Mouse (Mus musculus) stomach, embryonic 14.5 days (tissue): ENCODE results near the gene Actl11. TPM values are rescaled to one million over a fixed set of nuclear protein-coding genes. Genes with fewer than 3 reads are reported as not detected.
A peak's percentile ranks its signal among the peaks of the same experiment; 100 is the strongest.

Source experiments
- ATAC-seq: fragments of 200-750 bp; cut with Nextera tagmentation; 2 replicates; pipeline ENCODE4 v1.8.0; 2017; ENCODE audit warnings: low read depth, moderate TSS enrichment; ENCODE audit not compliant: insufficient number of reproducible peaks, insufficient read depth, low FRiP score
- H3K27ac ChIP-seq: fragments of 300-500 bp; sonication (generic); 2 replicates; pipeline ENCODE4 v1.5.1; 2014; ENCODE audit warnings: mild to moderate bottlenecking, low read length, moderate library complexity, mixed read lengths
- H3K27me3 ChIP-seq: fragments of 300-500 bp; sonication (generic); 2 replicates; pipeline ENCODE4 v1.6.1; 2014; ENCODE audit warnings: low read length, control low read depth, mixed read lengths; ENCODE audit not compliant: control insufficient read depth, insufficient read depth
- H3K36me3 ChIP-seq: fragments of 300-500 bp; sonication (generic); 2 replicates; pipeline ENCODE4 v1.6.1; 2014; ENCODE audit warnings: mild to moderate bottlenecking, control low read depth, low read length, moderate library complexity, mixed read lengths; ENCODE audit not compliant: control insufficient read depth, insufficient read depth
- H3K4me1 ChIP-seq: fragments of 300-500 bp; sonication (generic); 2 replicates; pipeline ENCODE4 v1.6.1; 2014; ENCODE audit warnings: low read length, control low read depth, mixed read lengths; ENCODE audit not compliant: control insufficient read depth, insufficient read depth
- H3K4me2 ChIP-seq: fragments of 300-500 bp; sonication (generic); replicated peaks from 2 replicates; pipeline ENCODE4 v1.6.1; 2014; ENCODE audit warnings: low read depth, low read length, control low read depth
- H3K4me3 ChIP-seq: fragments of 300-500 bp; sonication (generic); 2 replicates; pipeline ENCODE4 v1.5.1; 2014; ENCODE audit warnings: low read depth, low read length, control low read depth
- H3K9ac ChIP-seq: fragments of 300-500 bp; sonication (generic); replicated peaks from 2 replicates; pipeline ENCODE4 v1.6.1; 2014; ENCODE audit warnings: low read depth, mild to moderate bottlenecking, control low read depth, low read length, moderate library complexity, mixed read lengths
- H3K9me3 ChIP-seq: fragments of 300-500 bp; sonication (generic); 2 replicates; pipeline ENCODE4 v1.6.1; 2016; ENCODE audit warnings: low read depth, low read length, control low read depth; ENCODE audit not compliant: control insufficient read depth
- WGBS: fragments of 180-500 bp; shearing (Covaris S2); extraction: QIAGEN DNeasy Blood & Tissue Kit; methylation state at CpG from one replicate; pipeline ENCODE4 v1.1.7; 2014; 5-methylcytosine and 5-hydroxymethylcytosine counted together
- polyA plus RNA-seq: library from polyadenylated mRNA; unstranded; fragments of >200 nt; fragmentation: Nextera tagmentation; extraction: Ambion mirVana; gene quantifications from 2 replicates; pipeline ENCODE4 v1.2.1, GENCODE M21; 2014

The Actl11 gene
- polyA plus RNA-seq = not detected in 2 replicates

- H3K4me1 ChIP-seq = peaks cover 20% of the 10 kb centered on the region
- WGBS = 65% methylated on average over 3 of the region's 3 CpGs
- H3K27me3 ChIP-seq = no peaks in the 10 kb centered on the region
- ATAC-seq = no peak
- no peaks in the 10 kb centered on the region for H3K9me3 ChIP-seq
- no peak within 1 kb of the TSS for H3K4me2 ChIP-seq
- H3K27ac ChIP-seq = no peak within 1 kb of the TSS
- no peak within 1 kb of the TSS for H3K9ac ChIP-seq
- H3K36me3 ChIP-seq = no peaks in the 10 kb centered on the region
- H3K4me3 ChIP-seq = no peak within 1 kb of the TSS
Observed at GRCm38 (mm10) chr9:107928169-107928568, at the start of gene Actl11. Gene Actl11, plus strand, starts transcription at chr9:107928469.

DNA sequence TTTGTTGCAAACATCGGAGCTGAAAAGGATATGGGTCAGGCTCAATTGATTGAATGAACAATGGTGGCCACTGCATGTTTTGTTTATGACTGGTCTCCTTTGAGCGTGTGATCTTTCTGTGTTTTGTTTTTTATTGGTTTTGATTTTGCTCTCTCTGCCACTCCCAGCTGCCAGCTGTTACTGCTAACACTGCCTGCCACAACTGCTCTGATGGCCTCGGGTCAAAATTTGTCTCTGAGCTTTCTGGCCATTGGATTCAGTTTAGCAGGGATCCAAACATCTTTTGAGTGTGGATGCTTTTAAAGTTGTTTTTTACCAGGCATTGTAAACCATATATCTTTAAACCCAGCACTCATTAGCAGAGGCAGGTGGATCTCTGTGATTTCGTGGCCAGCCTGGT, 47.9 kb upstream of the Actl11 start:
- Histone ChIP-seq H3K4me1 (no peaks in the 10 kb centered on the region), H3K4me3 (no peak overlapping the region), H3K9me3 (no peaks in the 10 kb centered on the region), H3K27me3 (no peaks in the 10 kb centered on the region), H3K27ac (no peak overlapping the region), H3K36me3 (no peaks in the 10 kb centered on the region), H3K9ac (no peak overlapping the region), H3K4me2 (no peak overlapping the region)
- no peak for ATAC-seq
- 73% methylated on average over 4 of the region's 4 CpGs for WGBS

- Histone ChIP-seq H3K9me3 (no peaks in the 10 kb centered on the region), H3K36me3 (no peaks in the 10 kb centered on the region), H3K4me2 (peak within 1 kb of the TSS; percentile 74), H3K27ac (peak within 1 kb of the TSS; percentile 56; the same call in 1 of the 2 replicates), H3K27me3 (no peaks in the 10 kb centered on the region), H3K4me3 (peak within 1 kb of the TSS; percentile 76), H3K4me1 (no peaks in the 10 kb centered on the region), H3K9ac (peak within 1 kb of the TSS; percentile 57)
- WGBS = under 1% methylated on average over 28 of the region's 28 CpGs
- ATAC-seq = peak; percentile 94
Observed at GRCm38 (mm10) chr9:107887804-107888266, 40.4 kb upstream of the Actl11 start, which contains the start of gene Mon1a. Gene Mon1a, plus strand, starts transcription at chr9:107888151.

GRCm38 (mm10) chr9:107888267-107888850, 39.9 kb upstream of the Actl11 start:
- peak overlapping the region; percentile 57 for H3K9ac ChIP-seq
- H3K27ac ChIP-seq = peak overlapping the region; percentile 56; the same call in 1 of the 2 replicates
- H3K36me3 ChIP-seq = no peaks in the 10 kb centered on the region
- H3K4me1 ChIP-seq = no peaks in the 10 kb centered on the region
- WGBS = 1% methylated on average over 18 of the region's 18 CpGs
- peak; percentile 71 for ATAC-seq
- peak overlapping the region; percentile 76 for H3K4me3 ChIP-seq
- peak overlapping the region; percentile 74 for H3K4me2 ChIP-seq
- no peaks in the 10 kb centered on the region for H3K9me3 ChIP-seq
- H3K27me3 ChIP-seq = no peaks in the 10 kb centered on the region

DNA sequence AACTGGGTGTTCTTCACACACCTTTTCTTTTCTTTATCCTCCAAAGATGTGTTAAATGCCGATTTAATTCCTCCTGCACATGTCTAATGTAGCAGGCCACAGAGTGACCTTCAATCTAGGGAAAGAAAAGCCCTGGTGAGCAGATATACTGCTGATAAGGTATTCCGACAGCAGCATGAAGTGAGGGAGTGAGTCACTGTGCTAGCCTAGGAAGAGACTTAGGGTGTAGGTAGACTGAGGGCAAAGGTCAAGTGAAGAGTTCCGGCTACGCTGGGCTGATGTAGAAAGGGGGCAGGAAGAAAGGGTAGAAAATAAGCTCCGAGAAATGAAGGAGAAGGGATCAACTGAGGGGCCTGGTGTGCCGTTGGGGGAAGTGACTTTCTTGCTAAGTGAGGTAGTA, 38.0 kb upstream of the Actl11 start:
- Histone ChIP-seq H3K4me2 (no peak overlapping the region), H3K9ac (no peak overlapping the region), H3K4me1 (no peaks in the 10 kb centered on the region), H3K4me3 (no peak overlapping the region), H3K27ac (peak overlapping the region; percentile 63; the same call in 1 of the 2 replicates), H3K9me3 (no peaks in the 10 kb centered on the region), H3K36me3 (no peaks in the 10 kb centered on the region), H3K27me3 (no peaks in the 10 kb centered on the region)
- ATAC-seq = no peak
- 69% methylated on average over 6 of the region's 6 CpGs for WGBS

DNA sequence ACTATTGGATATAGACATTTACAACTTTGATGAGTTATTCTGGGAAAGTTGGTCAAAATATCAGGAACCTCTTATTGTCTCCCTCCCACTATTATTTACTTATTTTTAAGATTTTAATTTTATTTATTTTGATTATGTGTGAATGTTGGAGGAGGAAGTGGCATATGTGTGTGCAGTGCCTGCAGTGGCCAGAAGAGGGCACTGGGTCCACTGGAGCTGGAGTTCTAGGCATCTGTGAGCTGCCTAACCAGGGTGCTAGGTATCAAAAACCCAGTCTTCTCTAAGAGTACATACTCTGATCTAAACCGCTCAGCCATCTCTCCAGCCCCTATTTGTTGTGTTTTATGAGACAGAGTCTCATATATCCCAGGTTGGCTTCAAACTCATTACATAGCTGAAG, 37.2 kb upstream of the Actl11 start:
- no peaks in the 10 kb centered on the region for H3K36me3 ChIP-seq
- no peaks in the 10 kb centered on the region for H3K4me1 ChIP-seq

DNA sequence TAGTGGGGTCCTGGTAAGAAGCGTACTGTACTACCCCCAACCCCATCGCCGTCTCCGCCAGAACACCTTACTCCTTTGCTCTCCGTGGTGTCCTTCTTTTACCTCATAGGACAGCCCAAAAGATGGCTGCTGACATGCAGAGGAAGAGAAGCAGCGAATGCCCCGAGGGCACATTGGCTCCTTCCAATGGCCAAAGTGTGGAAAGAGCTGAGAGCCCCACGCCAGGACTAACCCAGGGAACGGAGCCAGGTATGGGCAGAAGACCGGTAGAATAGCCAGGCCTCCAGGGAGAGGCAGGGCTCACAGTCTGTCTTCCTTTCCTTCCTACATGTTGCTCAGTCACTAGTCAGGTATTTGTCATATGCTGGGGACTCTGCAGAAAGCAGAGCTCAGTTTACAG, 29.7 kb upstream of the Actl11 start:
- Histone ChIP-seq H3K9ac (no peak overlapping the region), H3K36me3 (peaks cover 3% of the 10 kb centered on the region; the same call in 1 of the 2 replicates), H3K27ac (no peak overlapping the region)

More for the DNA sequence above, 37.2 kb upstream of the Actl11 start:
- no peaks in the 10 kb centered on the region for H3K27me3 ChIP-seq
- no peak for ATAC-seq
- H3K9ac ChIP-seq = no peak overlapping the region
- no peak overlapping the region for H3K4me3 ChIP-seq
- WGBS = 97% methylated on average over 1 of the region's 1 CpGs
- H3K9me3 ChIP-seq = no peaks in the 10 kb centered on the region
- no peak overlapping the region for H3K4me2 ChIP-seq
- no peak overlapping the region for H3K27ac ChIP-seq

GRCm38 (mm10) chr9:107899855-107900254, 28.4 kb upstream of the Actl11 start:
- WGBS = 73% methylated on average over 12 of the region's 12 CpGs
- Histone ChIP-seq H3K4me3 (no peak overlapping the region), H3K4me2 (no peak overlapping the region), H3K27me3 (0 out of 2 replicates have a peak, but pooled peaks cover 5% of the 10 kb centered on the region), H3K9ac (no peak overlapping the region), H3K27ac (no peak overlapping the region), H3K36me3 (peaks cover 3% of the 10 kb centered on the region; the same call in 1 of the 2 replicates), H3K9me3 (no peaks in the 10 kb centered on the region), H3K4me1 (peaks cover 5% of the 10 kb centered on the region; the same call in 1 of the 2 replicates)
- ATAC-seq = no peak

More for the DNA sequence above, 29.7 kb upstream of the Actl11 start:
- H3K9me3 ChIP-seq = no peaks in the 10 kb centered on the region
- H3K4me1 ChIP-seq = peaks cover 5% of the 10 kb centered on the region; the same call in 1 of the 2 replicates
- no peak for ATAC-seq
- H3K27me3 ChIP-seq = 0 out of 2 replicates have a peak, but pooled peaks cover 5% of the 10 kb centered on the region
- WGBS = 87% methylated on average over 10 of the region's 10 CpGs
- H3K4me3 ChIP-seq = no peak overlapping the region
- H3K4me2 ChIP-seq = no peak overlapping the region
